Mouse (Mus musculus): ENCODE data around the gene Wnt5b.

The Wnt5b gene

GRCm38 (mm10) chr6:119521931-119522391, 22.2 kb downstream of the Wnt5b start:
- no peak for DNase-seq (ENCODE audit: low read depth, low spot score)

GRCm38 (mm10) chr6:119521482-119521900, 22.7 kb downstream of the Wnt5b start:
- no peak for DNase-seq (ENCODE audit: low read depth, low spot score)

- no peak for DNase-seq (ENCODE audit: low read depth, low spot score)
Measured at GRCm38 (mm10) chr6:119520731-119521130, 23.4 kb downstream of the Wnt5b start.

- no peak for DNase-seq (ENCODE audit: low read depth, low spot score)
Measured at GRCm38 (mm10) chr6:119514085-119514484, 30.1 kb downstream of the Wnt5b start.

GRCm38 (mm10) chr6:119513452-119513851, 30.7 kb downstream of the Wnt5b start:
- DNase-seq (ENCODE audit: low read depth, low spot score): no peak

- no peak for DNase-seq (ENCODE audit: low read depth, low spot score)
Measured at GRCm38 (mm10) chr6:119512701-119513100, 31.4 kb downstream of the Wnt5b start.

GRCm38 (mm10) chr6:119509437-119510037, 34.6 kb downstream of the Wnt5b start:
- DNase-seq (ENCODE audit: low read depth, low spot score): no peak

- no peak for DNase-seq (ENCODE audit: low read depth, low spot score)
Measured at GRCm38 (mm10) chr6:119508634-119509375, 35.3 kb downstream of the Wnt5b start.

GRCm38 (mm10) chr6:119508221-119508620, 35.9 kb downstream of the Wnt5b start:
- DNase-seq (ENCODE audit: low read depth, low spot score): no peak

GRCm38 (mm10) chr6:119505525-119506225, 38.5 kb downstream of the Wnt5b start:
- DNase-seq (ENCODE audit: low read depth, low spot score): no peak

- DNase-seq (ENCODE audit: low read depth, low spot score): no peak
Measured at GRCm38 (mm10) chr6:119504756-119505155, 39.4 kb downstream of the Wnt5b start.

- no peak for DNase-seq (ENCODE audit: low read depth, low spot score)
Measured at GRCm38 (mm10) chr6:119502031-119502430, 42.1 kb downstream of the Wnt5b start.

- no peak for DNase-seq (ENCODE audit: low read depth, low spot score)
Measured at GRCm38 (mm10) chr6:119500086-119500485, 44.1 kb downstream of the Wnt5b start.

- no peak for DNase-seq (ENCODE audit: low read depth, low spot score)
Measured at GRCm38 (mm10) chr6:119499271-119499670, 44.9 kb downstream of the Wnt5b start.

GRCm38 (mm10) chr6:119492630-119493014, 51.5 kb downstream of the Wnt5b start:
- no peak for DNase-seq (ENCODE audit: low read depth, low spot score)

- DNase-seq (ENCODE audit: low read depth, low spot score): no peak
Measured at GRCm38 (mm10) chr6:119491997-119492629, 52.0 kb downstream of the Wnt5b start.

GRCm38 (mm10) chr6:119491006-119491405, 53.1 kb downstream of the Wnt5b start:
- DNase-seq (ENCODE audit: low read depth, low spot score): no peak

GRCm38 (mm10) chr6:119490549-119490948, 53.6 kb downstream of the Wnt5b start:
- DNase-seq (ENCODE audit: low read depth, low spot score): no peak

GRCm38 (mm10) chr6:119489765-119490164, 54.4 kb downstream of the Wnt5b start:
- no peak for DNase-seq (ENCODE audit: low read depth, low spot score)

- DNase-seq (ENCODE audit: low read depth, low spot score): no peak
Measured at GRCm38 (mm10) chr6:119487619-119488018, 56.5 kb downstream of the Wnt5b start.

GRCm38 (mm10) chr6:119487085-119487458, 57.1 kb downstream of the Wnt5b start:
- no peak for DNase-seq (ENCODE audit: low read depth, low spot score)
